Mouse (Mus musculus) forebrain, postnatal 0 days (tissue): Measurements from ENCODE around the gene Kbtbd12. TPM values are rescaled to one million over a fixed set of nuclear protein-coding genes. Genes with fewer than 3 reads are reported as not detected.

Experiments
- ATAC-seq: fragments of 200-750 bp; cut with Nextera tagmentation; 2 replicates; pipeline ENCODE4 v1.8.0; 2017; ENCODE audit warnings: mild to moderate bottlenecking, moderate library complexity
- DNase-seq: peaks from one replicate; pipeline ENCODE4 v3.0.0-alpha.2; 2015
- H3K27ac ChIP-seq: fragments of 300-500 bp; sonication (generic); 2 replicates; pipeline ENCODE4 v1.5.1; 2014; ENCODE audit warnings: low read depth, mild to moderate bottlenecking, antibody characterized with exemption, low read length, moderate library complexity, mixed read lengths
- H3K27me3 ChIP-seq: fragments of 300-500 bp; sonication (generic); 2 replicates; pipeline ENCODE4 v1.6.1; 2014; ENCODE audit warnings: mild to moderate bottlenecking, low read length, mixed read lengths; ENCODE audit not compliant: insufficient read depth
- H3K36me3 ChIP-seq: fragments of 300-500 bp; sonication (generic); 2 replicates; pipeline ENCODE4 v1.6.1; 2014; ENCODE audit warnings: mild to moderate bottlenecking, moderate library complexity; ENCODE audit not compliant: insufficient read depth
- H3K4me1 ChIP-seq: fragments of 300-500 bp; sonication (generic); 2 replicates; pipeline ENCODE4 v1.6.1; 2014; ENCODE audit warnings: antibody characterized with exemption; ENCODE audit not compliant: insufficient read depth
- H3K4me2 ChIP-seq: fragments of 300-500 bp; sonication (generic); 2 replicates; pipeline ENCODE4 v1.6.1; 2014; ENCODE audit warnings: low read depth, mild to moderate bottlenecking, moderate library complexity
- H3K4me3 ChIP-seq: fragments of 300-500 bp; sonication (generic); 2 replicates; pipeline ENCODE4 v1.5.1; 2014; ENCODE audit warnings: low read depth, low read length, mixed read lengths
- H3K9ac ChIP-seq: fragments of 300-500 bp; sonication (generic); 2 replicates; pipeline ENCODE4 v1.6.1; 2014; ENCODE audit warnings: mild to moderate bottlenecking
- H3K9me3 ChIP-seq: fragments of 300-500 bp; sonication (generic); 2 replicates; pipeline ENCODE4 v1.6.1; 2016; ENCODE audit warnings: low read length
- CTCF ChIP-seq: sonication (generic); IDR thresholded peaks from 2 replicates; pipeline ENCODE4 v1.5.1; 2016; ENCODE audit warnings: antibody characterized with exemption, control low read depth, low read depth
- WGBS: fragments of 180-500 bp; shearing (Covaris S2); extraction: QIAGEN DNeasy Blood & Tissue Kit; methylation state at CpG from one replicate; pipeline ENCODE4 v1.1.7; 2014; 5-methylcytosine and 5-hydroxymethylcytosine counted together
- polyA plus RNA-seq: library from polyadenylated mRNA; unstranded; fragments of >200 nt; fragmentation: Nextera tagmentation; extraction: Ambion mirVana; gene quantifications from 2 replicates; pipeline ENCODE4 v1.2.1, GENCODE M21; 2015
- total RNA-seq: library from RNA; depleted of rRNA; stranded (reverse); fragments of >200 nt; gene quantifications from 2 replicates; pipeline ENCODE4 v1.2.3, GENCODE M21; 2014

The Kbtbd12 gene
- total and polyA plus RNA-seq, 2 experiments from 2014 or later = 0.24 to 0.29 TPM

DNA sequence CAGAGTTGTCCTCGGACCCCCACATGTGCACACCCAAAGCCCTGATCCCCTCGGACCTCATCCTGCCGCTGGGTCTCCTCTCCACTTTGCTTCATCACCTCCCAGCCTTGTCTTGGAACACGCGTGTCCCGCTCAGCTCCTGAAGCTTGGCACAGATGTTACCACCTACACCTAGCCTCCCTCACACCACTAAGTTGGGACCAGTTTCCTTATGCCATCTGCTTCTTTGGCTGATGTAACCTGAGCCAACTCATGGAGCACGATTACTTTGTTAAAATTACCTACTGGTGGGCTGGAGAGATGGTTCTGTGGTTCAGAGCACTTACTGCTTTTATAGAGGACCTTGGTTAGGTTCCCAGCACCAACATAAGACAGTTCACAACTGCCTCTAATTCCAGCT lies 115.9 kb downstream of the Kbtbd12 start:
- Histone ChIP-seq H3K27me3 (no peaks in the 10 kb centered on the region), H3K27ac (no peak overlapping the region), H3K9ac (no peak overlapping the region), H3K36me3 (0 out of 2 replicates have a peak, but pooled peaks cover under 1% of the 10 kb centered on the region), H3K9me3 (no peaks in the 10 kb centered on the region), H3K4me3 (no peak overlapping the region), H3K4me2 (no peak overlapping the region), H3K4me1 (peaks cover 6% of the 10 kb centered on the region; the same call in 1 of the 2 replicates)
- 88% methylated on average over 7 of the region's 7 CpGs for WGBS
- no peak for TF ChIP-seq CTCF
- DNase-seq (no peak), ATAC-seq (no peak)

DNA sequence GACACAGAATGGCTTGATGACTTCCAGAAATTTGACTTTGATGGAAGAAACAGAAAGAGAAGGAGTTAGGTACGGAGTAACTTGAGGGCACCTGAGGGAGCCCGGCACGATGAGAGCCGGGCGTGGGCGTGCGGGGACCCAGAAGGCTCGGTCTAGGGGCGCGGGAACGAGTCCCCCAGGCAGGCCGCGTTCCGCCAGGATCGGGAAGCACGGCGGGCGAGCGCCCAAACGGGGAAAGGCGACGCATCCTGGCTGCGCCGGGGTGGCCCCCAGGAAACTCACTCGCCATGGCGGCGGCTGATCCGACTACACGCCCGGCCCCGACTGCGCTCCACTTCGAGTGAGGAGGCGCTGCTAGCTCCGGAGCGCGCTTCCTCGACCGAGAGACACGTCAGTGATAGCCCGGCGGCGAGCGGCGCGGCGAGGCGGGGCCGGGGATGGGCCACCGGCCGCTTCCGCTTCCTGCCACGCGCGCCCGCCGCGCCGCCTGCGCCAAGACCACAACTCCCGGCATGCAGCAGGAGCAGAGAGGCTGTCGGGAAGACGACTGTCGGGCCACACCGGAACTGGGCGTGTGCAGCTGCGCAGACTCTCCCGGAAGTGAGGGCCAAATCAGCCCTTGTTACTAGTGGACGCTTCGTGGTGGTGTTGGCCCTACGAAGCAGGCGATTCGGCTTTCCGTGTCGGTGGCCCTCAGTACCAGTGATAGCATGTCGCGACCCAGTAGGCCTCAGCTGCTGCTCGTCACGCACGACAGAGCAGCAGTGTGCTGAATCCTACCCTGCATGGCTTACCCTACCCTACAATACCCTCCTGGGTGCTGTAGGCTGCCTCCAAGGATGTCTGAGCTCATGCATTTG lies 119.1 kb downstream of the Kbtbd12 start, which contains the start of gene Sec61a1:
Gene Sec61a1, minus strand, starts transcription at position 502 of the 860 bp plus-strand sequence.
- peak within 1 kb of the TSS; percentile 84 for H3K9ac ChIP-seq
- peak within 1 kb of the TSS; percentile 90 for H3K27ac ChIP-seq
- peak within 1 kb of the TSS; percentile 86 for H3K4me2 ChIP-seq
- DNase-seq = peak; percentile 97
- no peaks in the 10 kb centered on the region for H3K9me3 ChIP-seq
- no peak; the same call in 1 of the 2 replicates for TF ChIP-seq CTCF
- peaks cover 6% of the 10 kb centered on the region; the same call in 1 of the 2 replicates for H3K4me1 ChIP-seq
- H3K27me3 ChIP-seq = no peaks in the 10 kb centered on the region
- peak; percentile 98 for ATAC-seq
- under 1% methylated on average over 74 of the region's 80 CpGs for WGBS
- peaks cover 23% of the 10 kb centered on the region for H3K36me3 ChIP-seq
- H3K4me3 ChIP-seq = peak within 1 kb of the TSS; percentile 86

DNA sequence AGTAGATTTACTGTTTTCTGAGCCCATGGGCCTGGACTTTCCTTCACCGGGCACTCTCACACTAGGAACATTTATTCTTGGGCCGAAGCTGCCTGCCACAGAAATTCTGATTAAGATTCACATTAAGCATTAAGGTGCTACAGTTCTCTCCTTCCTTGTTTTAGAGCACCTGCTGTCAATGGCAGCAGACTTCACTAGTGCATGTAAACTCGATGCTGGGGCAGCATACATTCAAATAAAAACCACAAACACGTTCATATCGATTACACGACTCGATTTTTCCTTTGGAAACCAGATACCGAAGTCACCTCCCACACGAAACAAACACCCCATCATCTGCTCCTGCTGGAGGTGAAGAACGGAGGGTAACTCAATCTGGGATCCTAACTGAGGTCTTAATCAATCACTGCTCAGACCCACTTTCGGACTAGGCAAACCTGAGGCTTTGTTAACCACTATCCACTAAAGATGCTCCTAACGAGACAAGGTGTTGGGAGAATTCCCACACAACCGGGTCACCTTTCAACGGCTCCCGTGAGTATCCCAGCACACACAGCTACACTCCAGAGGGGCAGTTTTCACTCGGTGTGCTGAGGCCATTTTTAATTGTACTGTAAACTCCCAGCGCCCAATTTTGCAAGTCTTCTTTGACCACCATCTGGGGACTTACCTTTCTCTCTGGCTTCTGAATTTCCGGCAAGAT lies 119.9 kb downstream of the Kbtbd12 start:
- Histone ChIP-seq H3K27ac (peak overlapping the region; percentile 90; the same call in 1 of the 2 replicates), H3K4me1 (peaks cover 6% of the 10 kb centered on the region; the same call in 1 of the 2 replicates), H3K27me3 (no peaks in the 10 kb centered on the region), H3K4me3 (peak overlapping the region; percentile 86), H3K9me3 (no peaks in the 10 kb centered on the region), H3K9ac (peak overlapping the region; percentile 84), H3K36me3 (peaks cover 24% of the 10 kb centered on the region), H3K4me2 (peak overlapping the region; percentile 70)
- WGBS = 13% methylated on average over 18 of the region's 18 CpGs
- no peak for TF ChIP-seq CTCF
- ATAC-seq = no peak
- DNase-seq = no peak

DNA sequence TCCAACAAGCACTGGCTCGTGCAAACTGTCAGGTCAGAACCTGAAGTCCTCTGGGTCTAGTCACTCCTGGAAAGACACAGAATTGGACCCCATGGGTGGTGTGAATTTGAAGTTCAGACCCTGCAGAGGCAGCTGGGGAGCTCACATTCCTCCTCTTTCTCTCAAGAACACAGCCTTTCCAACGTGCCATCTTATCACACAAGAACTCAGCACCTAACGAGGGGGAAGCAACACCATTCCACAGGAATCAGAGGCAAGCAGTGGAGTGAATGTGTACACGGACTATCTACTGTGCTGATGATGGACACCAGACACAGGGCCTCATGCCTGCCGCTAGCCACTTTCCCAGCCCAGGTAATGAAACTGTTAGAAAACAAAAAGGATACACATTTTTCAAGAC lies 121.1 kb downstream of the Kbtbd12 start:
- no peak for ATAC-seq
- H3K4me1 ChIP-seq = peaks cover 6% of the 10 kb centered on the region; the same call in 1 of the 2 replicates
- H3K36me3 ChIP-seq = peaks cover 35% of the 10 kb centered on the region
- H3K9ac ChIP-seq = no peak overlapping the region
- no peak overlapping the region for H3K4me3 ChIP-seq
- no peaks in the 10 kb centered on the region for H3K27me3 ChIP-seq
- no peak for TF ChIP-seq CTCF
- no peaks in the 10 kb centered on the region for H3K9me3 ChIP-seq
- WGBS = 60% methylated on average over 5 of the region's 5 CpGs
- no peak overlapping the region for H3K27ac ChIP-seq
- H3K4me2 ChIP-seq = no peak overlapping the region
- DNase-seq = no peak

DNA sequence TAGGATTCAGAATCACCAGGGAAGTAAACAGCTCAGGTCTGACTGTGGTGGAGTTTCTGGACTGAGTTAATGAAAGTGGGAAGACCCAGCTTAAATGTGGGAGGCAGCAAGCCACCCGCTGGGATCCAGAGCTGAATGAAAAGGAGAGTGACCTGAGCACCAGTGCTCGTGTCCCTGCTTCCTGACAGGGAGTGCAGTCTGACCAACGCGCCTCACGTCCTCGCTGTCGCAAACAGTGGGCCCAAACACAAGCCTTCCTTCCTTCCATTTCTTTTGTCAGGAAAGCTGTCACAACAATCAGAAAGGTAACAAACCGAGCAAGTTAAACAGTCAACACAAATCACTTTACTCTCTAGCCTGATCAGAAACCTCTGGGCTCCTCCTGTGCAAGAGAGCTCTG lies 121.8 kb downstream of the Kbtbd12 start:
- H3K4me2 ChIP-seq = no peak overlapping the region
- no peaks in the 10 kb centered on the region for H3K27me3 ChIP-seq
- no peaks in the 10 kb centered on the region for H3K9me3 ChIP-seq
- no peak for TF ChIP-seq CTCF
- H3K36me3 ChIP-seq = peaks cover 42% of the 10 kb centered on the region
- H3K4me3 ChIP-seq = no peak overlapping the region
- DNase-seq = no peak
- H3K27ac ChIP-seq = no peak overlapping the region
- H3K4me1 ChIP-seq = peaks cover 6% of the 10 kb centered on the region; the same call in 1 of the 2 replicates
- no peak overlapping the region for H3K9ac ChIP-seq
- WGBS = 81% methylated on average over 8 of the region's 8 CpGs
- no peak for ATAC-seq

DNA sequence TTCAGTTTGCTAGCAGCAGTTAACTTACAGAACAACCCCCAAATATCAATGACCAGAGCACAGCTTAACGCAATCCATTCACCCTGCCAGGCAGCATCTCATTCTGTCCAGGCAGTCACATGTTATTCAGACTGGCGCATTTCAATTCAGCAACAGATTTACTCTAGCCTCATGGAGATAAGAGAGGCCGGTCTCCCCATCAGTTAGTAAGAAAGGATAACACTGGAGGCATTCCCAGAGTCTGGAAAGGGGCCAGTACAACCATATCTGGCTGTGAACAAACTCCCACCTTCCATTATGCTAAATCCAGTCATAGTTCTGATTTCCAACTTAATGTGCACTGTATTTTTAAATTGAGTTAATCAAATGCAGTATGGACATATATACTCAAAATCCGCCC lies 123.2 kb downstream of the Kbtbd12 start:
- Histone ChIP-seq H3K4me1 (peaks cover 3% of the 10 kb centered on the region; the same call in 1 of the 2 replicates), H3K27ac (no peak overlapping the region), H3K4me2 (no peak overlapping the region), H3K4me3 (no peak overlapping the region), H3K9ac (no peak overlapping the region), H3K9me3 (no peaks in the 10 kb centered on the region), H3K27me3 (no peaks in the 10 kb centered on the region), H3K36me3 (peaks cover 56% of the 10 kb centered on the region)
- WGBS = 78% methylated on average over 4 of the region's 4 CpGs
- ATAC-seq (no peak), DNase-seq (no peak)
- TF ChIP-seq CTCF = no peak
